Mouse (Mus musculus): Measurements from ENCODE around the gene Map4. TPM values are rescaled to one million over a fixed set of nuclear protein-coding genes. Genes with fewer than 3 reads are reported as not detected.

Map4 gene
- total and polyA plus RNA-seq, 3 experiments, result 14.4 to 45.8 (median 28.9) TPM

DNA sequence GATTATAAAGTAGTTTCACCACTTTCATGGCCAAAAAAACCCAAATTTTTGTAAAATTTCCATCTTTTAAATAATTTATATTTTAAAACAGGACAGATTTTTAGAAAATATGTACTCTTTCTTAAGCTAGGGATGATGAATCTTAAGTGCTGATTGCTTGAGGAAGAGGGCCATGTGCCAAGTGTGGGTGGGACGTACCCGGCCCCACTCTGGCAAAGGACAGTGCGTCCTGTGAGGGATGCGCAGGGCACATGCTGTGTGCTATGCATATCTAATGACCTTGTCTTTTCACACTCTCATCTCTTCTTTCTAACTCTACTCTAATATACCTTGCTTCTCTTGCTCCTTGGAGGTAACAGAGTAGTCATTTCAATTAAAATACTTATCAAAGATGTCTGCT, 66.2 kb downstream of the Map4 start:
- no peaks in the 10 kb centered on the region for H3K9me3 ChIP-seq (replicated peaks; ENCODE audit: low read length)
- no peaks in the 10 kb centered on the region for H3K27me3 ChIP-seq (replicated peaks)
- in situ Hi-C loops (cut with MboI; ENCODE audit: low pct_ligation_motif_present, low pct_unique_long_range_greater_than_20kb, low sequenced_read_pairs), result no loop called here
- no peak overlapping the region for H3K4me2 ChIP-seq (ENCODE audit: insufficient read depth, low read depth, poor library complexity, severe bottlenecking)
- no peaks in the 10 kb centered on the region for H3K4me1 ChIP-seq (ENCODE audit: control insufficient read depth in 1 of 2, insufficient read depth in 2 of 2)
- DNase-seq (ENCODE audit: extremely low read depth), result no peak
- dilution Hi-C loops (cut with MboI; ENCODE audit: extremely low pct_ligation_motif_present, extremely low pct_unique_long_range_greater_than_20kb, low sequenced_read_pairs), result no loop called here
- no peak overlapping the region for H3K27ac ChIP-seq (ENCODE audit: insufficient read depth, low read depth)
- TF ChIP-seq MYC (IDR thresholded peaks at IDR 0.05; ENCODE audit: low read depth, low read length) (no peak), CHD1 (IDR thresholded peaks at IDR 0.05; ENCODE audit: low read depth, low read length) (no peak), EP300 (IDR thresholded peaks at IDR 0.05; ENCODE audit: low read length) (no peak), MAX (IDR thresholded peaks at IDR 0.05; ENCODE audit: low read length) (no peak), ZMIZ1 (IDR thresholded peaks at IDR 0.05; ENCODE audit: low read depth, low read length) (no peak), PAX5 (IDR thresholded peaks at IDR 0.05; ENCODE audit: low read length) (no peak), TBP (conservative IDR thresholded peaks at IDR 0.05; ENCODE audit: low read depth, low read length) (no peak), CHD2 (IDR thresholded peaks at IDR 0.05; ENCODE audit: low read length) (no peak), ELF1 (IDR thresholded peaks at IDR 0.05; ENCODE audit: low read depth, low read length) (no peak), NRF1 (IDR thresholded peaks at IDR 0.05; ENCODE audit: low read depth, low read length) (no peak), RCOR1 (conservative IDR thresholded peaks at IDR 0.05; ENCODE audit: low read depth, low read length) (no peak), JUND (conservative IDR thresholded peaks at IDR 0.05; ENCODE audit: low read depth, low read length) (no peak), SIN3A (IDR thresholded peaks at IDR 0.05; ENCODE audit: low read length) (no peak), CTCF (conservative IDR thresholded peaks at IDR 0.05 in 1 of 2, IDR thresholded peaks at IDR 0.05 in 1 of 2; ENCODE audit: low read depth in 2 of 2, low read length in 2 of 2) (no peak), IRF4 (IDR thresholded peaks at IDR 0.05; ENCODE audit: low read depth, low read length) (no peak), MAFK (IDR thresholded peaks at IDR 0.05; ENCODE audit: insufficient replicate concordance, low read length) (no peak), MEF2A (IDR thresholded peaks at IDR 0.05; ENCODE audit: borderline replicate concordance, low read depth, low read length) (no peak)
- no peaks in the 10 kb centered on the region for H3K79me2 ChIP-seq (replicated peaks; ENCODE audit: control insufficient read depth, extremely low read depth, insufficient read depth, poor library complexity, severe bottlenecking)
- H3K4me3 ChIP-seq (replicated peaks in 1 of 3; ENCODE audit: low read depth in 2 of 3, low read length in 2 of 3, poor library complexity in 1 of 3), result no peak overlapping the region
- H3K36me3 ChIP-seq (replicated peaks in 1 of 2; ENCODE audit: control insufficient read depth in 1 of 2, insufficient read depth in 1 of 2, low read length in 1 of 2), result peaks cover 0 to 4% of the 10 kb centered on the region in 2 experiments
- H3K9ac ChIP-seq (ENCODE audit: insufficient read depth, low read depth), result no peak overlapping the region

DNA sequence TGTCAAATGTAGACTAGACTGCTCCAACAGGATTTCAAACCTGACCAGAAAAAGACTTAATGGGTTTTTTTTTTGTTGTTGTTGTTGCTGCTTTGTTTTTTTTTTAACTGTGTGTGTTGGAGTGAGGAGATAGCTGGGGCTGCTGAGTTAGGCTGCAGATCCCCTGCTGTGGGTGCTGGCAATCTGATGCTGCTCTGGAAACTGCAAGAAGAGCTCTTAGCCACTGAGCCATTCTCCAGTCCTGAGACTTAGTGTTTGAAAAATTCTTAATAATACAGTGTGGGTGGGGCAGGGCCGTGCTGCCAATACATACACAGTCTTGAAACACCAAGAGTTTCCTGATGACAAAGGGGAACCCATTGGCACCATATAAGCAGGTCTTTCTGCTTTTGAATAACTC, 70.7 kb downstream of the Map4 start:
- Histone ChIP-seq H3K79me2 (replicated peaks; ENCODE audit: control insufficient read depth, extremely low read depth, insufficient read depth, poor library complexity, severe bottlenecking) (no peaks in the 10 kb centered on the region), H3K9ac (ENCODE audit: insufficient read depth, low read depth) (no peak overlapping the region), H3K4me2 (ENCODE audit: insufficient read depth, low read depth, poor library complexity, severe bottlenecking) (no peak overlapping the region), H3K9me3 (replicated peaks; ENCODE audit: low read length) (no peaks in the 10 kb centered on the region), H3K27me3 (replicated peaks) (no peaks in the 10 kb centered on the region), H3K36me3 (replicated peaks in 1 of 2; ENCODE audit: control insufficient read depth in 1 of 2, insufficient read depth in 1 of 2, low read length in 1 of 2) (peaks cover 3 to 10% of the 10 kb centered on the region in 2 experiments), H3K27ac (ENCODE audit: insufficient read depth, low read depth) (no peak overlapping the region), H3K4me3 (replicated peaks in 1 of 3; ENCODE audit: low read depth in 2 of 3, low read length in 2 of 3, poor library complexity in 1 of 3) (no peak overlapping the region), H3K4me1 (ENCODE audit: control insufficient read depth in 1 of 2, insufficient read depth in 2 of 2) (no peaks in the 10 kb centered on the region)
- DNase-seq (ENCODE audit: extremely low read depth), result no peak
- TF ChIP-seq BHLHE40 (IDR thresholded peaks at IDR 0.05; ENCODE audit: low read depth, low read length) (no peak), NRF1 (IDR thresholded peaks at IDR 0.05; ENCODE audit: low read depth, low read length) (no peak), POLR2A (IDR thresholded peaks at IDR 0.05; ENCODE audit: low read depth, low read length) (no peak), USF2 (conservative IDR thresholded peaks at IDR 0.05; ENCODE audit: low read depth, low read length) (no peak), ZMIZ1 (IDR thresholded peaks at IDR 0.05; ENCODE audit: low read depth, low read length) (no peak), CTCF (conservative IDR thresholded peaks at IDR 0.05 in 1 of 2, IDR thresholded peaks at IDR 0.05 in 1 of 2; ENCODE audit: low read depth in 2 of 2, low read length in 2 of 2) (no peak), ZC3H11A (IDR thresholded peaks at IDR 0.05; ENCODE audit: low read depth, low read length) (no peak), MYC (IDR thresholded peaks at IDR 0.05; ENCODE audit: low read depth, low read length) (no peak), IRF4 (IDR thresholded peaks at IDR 0.05; ENCODE audit: low read depth, low read length) (no peak), JUND (conservative IDR thresholded peaks at IDR 0.05; ENCODE audit: low read depth, low read length) (no peak), GABPA (IDR thresholded peaks at IDR 0.05; ENCODE audit: insufficient replicate concordance, low read depth, low read length) (no peak), HCFC1 (IDR thresholded peaks at IDR 0.05; ENCODE audit: low read depth, low read length) (no peak), MEF2A (IDR thresholded peaks at IDR 0.05; ENCODE audit: borderline replicate concordance, low read depth, low read length) (no peak), JUN (IDR thresholded peaks at IDR 0.05; ENCODE audit: insufficient read depth, low read depth, low read length) (no peak)
- in situ Hi-C loops (cut with MboI; ENCODE audit: low pct_ligation_motif_present, low pct_unique_long_range_greater_than_20kb, low sequenced_read_pairs) (no loop called here), dilution Hi-C loops (cut with MboI; ENCODE audit: extremely low pct_ligation_motif_present, extremely low pct_unique_long_range_greater_than_20kb, low sequenced_read_pairs) (no loop called here)

Data from CH12.LX (cell line).